Comparison of ENCODE assay signal across 34 mouse cellular contexts in the genomic region with DNA sequence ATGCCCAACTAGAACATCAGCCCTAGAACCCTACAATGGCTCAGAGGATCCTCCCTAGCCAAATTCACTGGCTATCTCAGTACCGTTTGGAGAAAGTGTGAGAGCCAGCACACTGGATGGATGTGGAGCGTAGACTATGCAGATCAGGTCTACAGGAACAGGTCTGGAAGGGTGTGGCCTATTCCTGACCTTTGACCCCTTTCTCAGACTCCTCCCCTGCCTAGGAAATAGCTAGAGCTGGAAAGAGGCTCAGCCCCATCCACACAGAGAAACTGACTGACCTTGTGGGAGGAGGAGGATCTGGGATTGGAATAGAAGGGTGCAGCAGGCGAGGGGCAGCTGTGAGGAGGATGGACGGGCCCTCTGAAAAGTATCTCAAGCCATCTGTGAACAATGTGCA. TPM values are rescaled to one million over a fixed set of nuclear protein-coding genes. Genes with fewer than 3 reads are reported as not detected.
DNase-seq lines count a peak whose midpoint lies in the region; ATAC-seq lines count a peak whose summit lies in the region.
"Had no signal": no experiment of that assay in that cellular context is flagged by ENCODE, and none has a peak within 500 bp of the region (broad histone marks: within the 10 kb centered on the region; RNA-seq: fewer than 3 reads in every experiment).

No protein-coding gene starts in this region.

- no peak overlapping the region for H3K27ac ChIP-seq in kidney, embryonic 16.5 days (ENCODE audit: low read length)
- H3K27ac ChIP-seq: heart, embryonic 10.5 days; heart, embryonic 15.5 days; hindbrain, embryonic 12.5 days; hindbrain, postnatal 0 days; layer of hippocampus, adult 2 months; left cerebral cortex, adult 2 months; limb, embryonic 12.5 days; liver, embryonic 13.5 days; midbrain, embryonic 10.5 days; midbrain, embryonic 15.5 days; neural tube, embryonic 15.5 days had no signal

- no peaks in the 10 kb centered on the region for H3K36me3 ChIP-seq in kidney, embryonic 16.5 days (ENCODE audit: insufficient read depth, low read length)
- H3K36me3 ChIP-seq: heart, embryonic 10.5 days; heart, embryonic 15.5 days; hindbrain, embryonic 12.5 days; limb, embryonic 12.5 days; liver, embryonic 13.5 days; midbrain, embryonic 10.5 days; midbrain, embryonic 15.5 days; neural tube, embryonic 15.5 days had no signal

- no peak overlapping the region for H3K9ac ChIP-seq in kidney, embryonic 16.5 days (replicated peaks; ENCODE audit: low read length)
- H3K9ac ChIP-seq: heart, embryonic 15.5 days; hindbrain, embryonic 12.5 days; limb, embryonic 12.5 days; liver, embryonic 13.5 days; midbrain, embryonic 15.5 days; neural tube, embryonic 15.5 days had no signal

- no peak for ATAC-seq in kidney, embryonic 16.5 days (ENCODE audit: low FRiP score, low TSS enrichment)
- ATAC-seq: activated CD4-positive, CD25-positive, alpha-beta regulatory T cell, adult 4 months; forebrain, embryonic 14.5 days; hindbrain, postnatal 0 days; midbrain, embryonic 15.5 days had no signal

- 86% methylated on average over 4 of the region's 4 CpGs for WGBS in kidney, embryonic 16.5 days

- H3K4me2 ChIP-seq in kidney, embryonic 16.5 days (replicated peaks; ENCODE audit: low read depth, low read length): no peak overlapping the region
- H3K4me2 ChIP-seq: heart, embryonic 15.5 days; hindbrain, embryonic 12.5 days; limb, embryonic 12.5 days; liver, embryonic 13.5 days; midbrain, embryonic 15.5 days; neural tube, embryonic 15.5 days had no signal

- peak; percentile 69 for DNase-seq in kidney, adult 11 months
- no peak for DNase-seq in kidney, postnatal 4 days
- peak; percentile 68 to 69 for DNase-seq in kidney, postnatal 36 days
- peak; percentile 83 for DNase-seq in ZHBTc4 (ENCODE audit: low read depth, low spot score)
- DNase-seq in lung, postnatal 10 days: no peak
- DNase-seq in adrenal gland, adult 8-10 months: no peak
- DNase-seq: adrenal gland, adult 2 months; cerebellum, adult 2 months; cerebellum, postnatal 36 days; gastrocnemius, postnatal 14 days; heart, adult 11 months; heart, postnatal 36 days; liver, embryonic 13.5 days; lung, adult 2 months; lung, postnatal 14 days; retina, postnatal 1 day; right cerebral cortex, postnatal 14 days had no signal

- no peak overlapping the region for H3K4me3 ChIP-seq in kidney, embryonic 16.5 days (ENCODE audit: low read length)
- H3K4me3 ChIP-seq: heart, embryonic 10.5 days; heart, embryonic 15.5 days; hindbrain, embryonic 12.5 days; layer of hippocampus, adult 2 months; left cerebral cortex, adult 2 months; limb, embryonic 12.5 days; liver, embryonic 13.5 days; midbrain, embryonic 10.5 days; midbrain, embryonic 15.5 days; neural tube, embryonic 15.5 days had no signal

- H3K27me3 ChIP-seq in kidney, embryonic 16.5 days (ENCODE audit: insufficient read depth, low read length): peaks cover 35% of the 10 kb centered on the region

- no peaks in the 10 kb centered on the region for H3K9me3 ChIP-seq in kidney, embryonic 16.5 days (ENCODE audit: low read length)
- H3K9me3 ChIP-seq: heart, embryonic 10.5 days; heart, embryonic 15.5 days; hindbrain, embryonic 12.5 days; limb, embryonic 12.5 days; liver, embryonic 13.5 days; midbrain, embryonic 10.5 days; midbrain, embryonic 15.5 days; neural tube, embryonic 15.5 days had no signal

- peaks cover 20% of the 10 kb centered on the region for H3K4me1 ChIP-seq in kidney, embryonic 16.5 days (ENCODE audit: insufficient read depth, low read length)

RNA-seq across cellular contexts. Expression of gene Phlda2, which starts 4.4 kb away (rescaled TPM):
- polyA plus RNA-seq in kidney, embryonic 16.5 days (2015; fragmentation: Nextera tagmentation; extraction: Ambion mirVana): 9.1 and 10.4 TPM in 2 replicates
- total RNA-seq in adrenal gland, adult 8-10 months (2022): 1 to 10 TPM in 2 of 4 experiments, under 1 TPM in 2; 0.49 to 5.2 (median 2.2) TPM
- total RNA-seq: CH12.LX; gastrocnemius, postnatal 14 days; heart, postnatal 36 days; layer of hippocampus, adult 2 months; layer of hippocampus, postnatal 14 days; left cerebral cortex, adult 2 months; left cerebral cortex, postnatal 25 days had no signal
- polyA plus RNA-seq: activated CD4-positive, CD25-positive, alpha-beta regulatory T cell, adult 4 months; cerebellum, adult 2 months had no signal

RNA-seq across cellular contexts. Expression of gene Slc22a18, which starts 25.0 kb away (rescaled TPM):
- polyA plus RNA-seq in kidney, embryonic 16.5 days (2015; fragmentation: Nextera tagmentation; extraction: Ambion mirVana): 7.2 and 8.3 TPM in 2 replicates
- total RNA-seq in adrenal gland, adult 8-10 months (2022): 1 to 10 TPM; 2.7 to 5.5 (median 3.6) TPM
- polyA plus RNA-seq: C2C12 had no signal

RNA-seq across cellular contexts. Expression of gene Cdkn1c, which starts 37.7 kb away (rescaled TPM):
- polyA plus RNA-seq in kidney, embryonic 16.5 days (2015; fragmentation: Nextera tagmentation; extraction: Ambion mirVana): 675 and 814 TPM in 2 replicates
- 1,000 to 10,000 TPM in 1 of 4 experiments, 100 to 1,000 TPM in 3; 211 to 1,262 (median 590) TPM for total RNA-seq in adrenal gland, adult 8-10 months (2022)
- total RNA-seq: CH12.LX had no signal

RNA-seq across cellular contexts. Expression of gene Nap1l4, which starts 50.3 kb away (rescaled TPM):
- 291 and 292 TPM in 2 replicates for polyA plus RNA-seq in kidney, embryonic 16.5 days (2015; fragmentation: Nextera tagmentation; extraction: Ambion mirVana)
- 100 to 1,000 TPM; 132 to 141 (median 135) TPM for total RNA-seq in adrenal gland, adult 8-10 months (2022)

Comparison
In these comparisons a context has a peak if more than half of its experiments do, and no peak if none do; other contexts are left out.
1. DNase-seq: peak in kidney, adult 11 months (single experiment), kidney, postnatal 36 days (2 of 2) and ZHBTc4 (single experiment); none in kidney, postnatal 4 days (0 of 2), lung, postnatal 10 days (single experiment) and adrenal gland, adult 8-10 months (single experiment).